Mouse (Mus musculus): ENCODE results near the gene Mapk11.

DNA sequence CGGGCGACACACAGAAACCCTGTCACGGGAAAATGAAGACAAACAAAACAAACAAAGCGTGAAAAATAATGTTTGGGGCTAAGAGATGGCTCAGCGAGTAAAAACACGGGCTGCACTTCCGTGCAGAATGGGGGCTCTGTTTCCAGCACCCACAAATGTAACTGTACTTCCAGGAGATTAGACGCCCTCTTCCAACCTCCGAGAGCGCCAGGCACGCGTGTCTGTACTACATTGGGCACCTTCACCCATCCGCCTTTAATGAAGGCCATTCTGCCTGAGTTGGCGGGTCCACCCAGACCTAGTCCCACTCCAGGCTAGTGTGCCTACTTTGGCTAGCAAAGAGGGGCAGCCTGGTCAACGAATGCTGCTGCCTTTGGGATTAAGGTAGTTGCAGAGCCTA lies 47.6 kb upstream of the Mapk11 start:
- TF ChIP-seq GATA1 (IDR thresholded peaks at IDR 0.05; ENCODE audit: borderline replicate concordance, low read length) = no peak
- TF ChIP-seq FLI1 (IDR thresholded peaks at IDR 0.05; ENCODE audit: low read length) = no peak

Measured in megakaryocyte, embryonic 14.5 days (primary cell).